Mouse (Mus musculus) megakaryocyte, adult 5-6 weeks (primary cell): Measurements from ENCODE around the gene Cep57l1. TPM values are rescaled to one million over a fixed set of nuclear protein-coding genes. Genes with fewer than 3 reads are reported as not detected.

Source experiments
- ATAC-seq: 2 replicates; pipeline ENCODE4 v1.8.0; 2016; ENCODE audit warnings: mild to moderate bottlenecking, inconsistent platforms; ENCODE audit not compliant: poor library complexity, severe bottlenecking
- total RNA-seq, 2 experiments: library from RNA; stranded (forward) in 1 of 2; stranded (reverse) in 1 of 2; fragments of 153-499, 151-499 nt in 1 of 2; fragments of 221-1000, 200-1000 nt in 1 of 2; gene quantifications; 2 replicates each; pipeline versions ENCODE4 v1.2.3 to v1.2.4; 2015 to 2017

Cep57l1 gene
- total RNA-seq, 2 experiments from 2014 or later, result 18.6 to 28.0 TPM

DNA sequence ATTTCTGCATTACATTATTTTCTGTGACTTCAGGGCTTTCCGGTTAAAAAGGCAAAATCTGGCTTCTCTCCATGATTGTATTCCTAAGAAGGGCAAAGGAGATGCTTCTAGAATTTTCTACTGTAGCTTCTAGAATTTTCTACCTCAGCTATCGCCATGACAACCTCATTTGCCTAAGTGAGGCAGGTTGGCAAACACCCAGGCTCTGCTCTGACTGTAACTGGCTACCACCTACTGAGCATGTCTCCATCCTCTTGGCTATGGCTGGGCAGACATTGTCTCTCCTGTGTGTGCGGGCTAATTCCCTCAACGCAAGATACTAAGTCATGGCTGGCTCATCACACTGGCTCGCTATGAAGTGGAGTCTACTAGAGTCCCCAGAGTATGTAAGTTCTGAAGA is 63.1 kb downstream of the Cep57l1 start:
- ATAC-seq, result no peak

DNA sequence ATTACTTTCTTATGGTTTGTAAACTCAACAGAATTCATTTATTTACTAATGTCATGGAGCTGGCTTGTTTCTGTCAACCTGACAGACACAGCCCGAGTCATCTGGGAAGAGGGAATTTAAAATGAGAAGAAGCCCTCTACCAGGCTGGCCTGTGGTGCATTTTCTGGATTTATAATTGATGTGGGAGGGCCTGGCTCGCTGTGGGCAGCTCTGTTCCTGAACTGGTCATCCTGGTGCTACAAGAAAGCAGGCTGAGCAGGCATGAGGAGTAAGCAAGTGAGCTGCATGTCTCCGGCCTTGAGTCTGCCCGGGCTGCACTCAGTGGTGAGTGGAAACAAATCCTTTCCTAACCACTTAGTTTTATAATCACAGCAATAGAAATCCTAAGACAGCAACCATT is 65.7 kb downstream of the Cep57l1 start:
- ATAC-seq, result no peak

DNA sequence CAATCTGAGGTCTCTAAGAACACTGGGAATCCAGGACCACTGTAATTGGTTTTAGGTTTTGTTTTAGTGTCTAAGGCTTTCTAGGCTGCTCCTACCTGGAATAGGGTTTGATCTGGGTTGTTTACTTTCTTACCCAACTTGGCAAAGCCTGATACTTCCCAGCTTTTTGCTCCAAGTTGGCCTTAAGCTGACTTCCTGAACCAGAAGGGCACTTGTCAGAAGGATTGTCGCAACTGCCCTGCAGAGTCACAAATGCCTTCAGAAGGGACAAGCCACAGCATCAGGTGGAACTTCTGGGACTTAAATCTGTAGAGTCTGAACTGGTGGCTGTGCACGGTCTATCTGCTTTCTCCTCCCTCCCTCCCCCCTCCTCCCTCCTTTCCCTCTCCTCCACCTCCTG is 69.5 kb downstream of the Cep57l1 start:
- no peak for ATAC-seq

DNA sequence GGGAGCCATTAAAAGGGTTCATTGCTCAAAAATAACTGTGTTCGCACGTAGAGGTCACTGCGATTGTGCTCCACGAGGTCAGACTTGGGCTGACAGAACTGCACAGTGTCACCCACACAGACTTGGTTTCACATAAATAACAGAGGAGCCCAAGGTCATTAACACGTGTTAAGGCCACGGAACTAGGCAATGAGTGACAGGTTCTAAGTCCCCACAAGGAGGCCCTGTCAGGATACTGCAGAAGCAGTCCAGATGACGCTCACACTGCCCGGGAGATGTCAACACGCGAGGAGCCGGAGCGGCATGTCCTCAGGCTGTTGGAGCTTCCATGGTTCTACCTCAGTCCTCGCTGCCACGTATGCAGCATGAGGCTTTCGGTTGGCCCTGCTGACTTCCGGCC is 72.4 kb downstream of the Cep57l1 start:
- ATAC-seq, result no peak

DNA sequence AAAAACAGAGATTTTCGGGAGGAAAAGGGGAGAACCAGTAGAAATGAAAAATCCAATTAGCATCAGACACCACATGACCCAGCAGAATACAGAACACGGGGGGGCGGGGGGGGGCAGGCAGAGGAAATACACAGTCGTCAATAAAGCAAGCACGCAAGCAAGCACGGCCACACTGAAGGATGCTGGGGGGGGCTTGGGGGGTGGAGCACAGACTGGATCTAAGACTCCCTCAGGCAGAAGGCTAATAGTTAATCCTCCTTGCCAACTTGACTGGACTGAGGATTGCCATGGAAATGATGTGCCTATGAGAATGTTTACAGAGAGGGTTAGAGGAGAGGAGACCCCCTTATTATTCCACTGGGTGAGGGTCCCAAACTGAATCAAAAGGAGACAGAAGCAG is 74.3 kb downstream of the Cep57l1 start:
- no peak for ATAC-seq

DNA sequence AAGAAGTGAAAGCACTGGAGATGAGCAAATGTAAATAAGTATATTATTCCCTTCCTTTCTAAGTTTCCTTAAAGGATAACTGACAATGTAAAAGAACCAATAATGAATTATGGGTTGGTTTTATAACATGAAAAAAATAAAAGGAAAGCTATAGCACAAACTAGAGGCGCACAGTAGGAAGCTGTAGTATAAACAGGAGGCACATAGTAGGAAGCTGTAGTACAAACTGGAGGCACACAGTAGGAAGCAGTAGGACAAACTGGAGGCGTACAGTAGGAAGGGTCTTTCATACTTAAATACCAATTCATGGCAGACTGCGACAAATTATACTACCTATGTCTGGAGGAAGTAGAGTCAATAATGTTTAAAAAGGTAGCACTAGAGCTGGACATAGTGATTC is 76.5 kb downstream of the Cep57l1 start:
- ATAC-seq, result no peak

DNA sequence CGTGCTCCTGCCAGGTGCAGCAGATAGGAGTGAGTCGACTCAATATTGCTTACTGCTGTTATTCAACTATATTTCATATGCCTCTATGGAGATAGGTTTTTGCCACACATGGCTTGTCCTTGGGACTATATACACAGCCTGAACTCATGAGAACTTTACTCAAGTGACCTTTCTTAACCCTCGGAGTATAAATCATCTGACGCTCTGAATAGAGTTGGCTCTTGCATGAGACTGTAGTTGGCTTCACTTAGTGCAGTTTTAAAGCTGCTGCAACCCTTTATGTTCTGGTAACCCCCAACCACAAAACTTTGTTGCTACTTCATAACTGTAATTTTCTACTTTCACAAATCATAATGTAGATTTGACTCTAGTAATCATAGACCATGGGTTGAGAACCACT is 77.7 kb downstream of the Cep57l1 start:
- no peak for ATAC-seq

DNA sequence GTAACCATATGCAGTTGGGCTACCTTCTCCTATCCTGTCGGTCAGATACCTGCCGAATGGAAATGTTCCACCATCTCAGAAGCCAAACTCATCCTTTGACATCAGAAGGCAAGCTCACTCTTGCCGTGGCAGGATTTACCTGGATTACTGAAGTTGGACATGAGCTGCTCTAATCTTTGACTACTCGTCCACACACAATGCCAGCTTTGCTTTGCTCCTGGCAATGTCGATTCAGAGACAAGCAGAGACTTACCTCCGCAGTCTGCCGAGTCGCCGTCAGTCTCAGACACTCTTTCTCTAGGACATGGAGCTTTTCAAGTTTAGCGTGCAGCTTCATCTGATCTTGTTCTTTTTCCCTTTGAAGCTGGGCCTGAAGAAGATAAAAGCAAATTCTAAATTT is 78.9 kb downstream of the Cep57l1 start:
- ATAC-seq, result no peak

DNA sequence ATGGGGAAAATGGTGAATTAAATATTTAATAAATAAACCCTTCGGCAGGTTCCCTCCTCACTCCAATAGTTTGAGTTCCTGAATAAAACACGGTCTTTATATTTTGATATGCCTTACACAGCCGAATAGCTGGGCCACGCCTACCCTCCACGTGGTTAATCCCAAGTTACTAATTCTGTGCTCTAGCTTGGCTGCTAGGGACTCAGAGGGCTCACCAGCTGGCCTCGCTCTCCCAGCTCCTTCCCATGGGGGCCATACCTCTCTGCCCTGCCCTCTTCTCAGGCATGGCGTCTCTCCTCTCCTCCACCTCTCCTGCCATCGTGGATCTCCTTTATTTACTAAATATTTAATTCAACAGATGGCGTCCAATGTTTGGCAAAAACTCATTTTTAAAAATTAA is 83.5 kb downstream of the Cep57l1 start:
- no peak for ATAC-seq

DNA sequence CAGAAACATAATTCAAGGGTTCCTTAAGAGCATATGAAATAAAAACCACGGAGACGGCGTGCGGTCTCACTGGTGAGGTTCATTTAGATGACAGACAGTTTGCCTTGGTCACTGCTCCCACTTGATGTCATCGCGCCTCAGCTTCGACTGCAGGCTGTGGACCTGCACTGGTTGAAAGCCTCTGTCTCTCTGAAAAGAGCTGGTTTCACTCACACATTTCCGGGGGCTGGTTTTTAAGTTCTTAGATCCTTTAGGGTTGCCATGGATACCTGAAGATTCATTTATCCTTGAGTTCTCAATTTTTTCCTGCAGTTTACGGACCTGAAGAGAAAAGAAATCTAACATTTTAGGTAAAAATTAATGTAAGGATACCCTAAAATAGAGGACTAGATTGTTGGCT is 90.1 kb downstream of the Cep57l1 start:
- ATAC-seq, result no peak

DNA sequence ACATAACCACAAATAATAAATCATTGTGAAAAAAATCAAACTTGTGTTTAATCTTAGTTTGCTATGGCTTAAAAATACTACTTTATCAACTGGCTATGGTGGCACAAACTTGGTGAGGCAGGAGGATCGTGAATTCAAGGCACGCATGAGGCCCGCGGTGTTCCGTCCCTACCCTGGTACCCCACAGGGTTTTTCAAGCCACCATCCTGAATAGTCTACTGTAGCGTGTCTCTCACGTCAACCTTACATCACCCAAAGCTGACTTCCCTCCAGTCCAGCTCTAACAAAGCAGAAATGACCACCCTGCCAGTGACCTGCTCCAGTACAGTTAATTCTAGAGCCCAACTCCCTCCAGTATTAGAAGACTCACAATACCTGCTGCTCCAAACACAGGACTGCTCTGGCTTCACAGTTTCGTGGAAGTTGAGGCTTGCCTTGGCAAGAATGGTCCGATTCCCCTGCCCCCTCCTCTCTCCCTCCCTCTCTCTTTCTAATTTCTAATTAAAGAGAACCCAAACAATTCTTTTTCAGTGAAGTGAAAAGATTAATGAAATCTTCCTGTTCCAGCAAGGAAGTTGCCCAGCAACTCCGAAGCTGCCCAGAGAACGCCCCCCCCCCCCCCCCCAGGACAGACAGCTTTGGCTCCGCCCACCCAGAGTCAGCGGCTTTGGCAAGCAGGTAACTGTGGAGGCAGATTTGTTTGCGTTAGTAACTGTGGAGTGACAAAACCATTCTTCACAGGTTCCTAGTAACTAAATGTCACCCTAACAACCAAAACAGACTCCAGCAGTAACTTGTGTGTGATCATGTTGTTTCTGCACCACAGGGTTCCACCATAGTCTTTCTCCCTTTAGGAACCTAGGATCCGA is 93.4 kb downstream of the Cep57l1 start, which contains the start of gene Ccdc162:
Gene Ccdc162, minus strand, starts transcription at position 606 of the 869 bp plus-strand sequence.
- no peak for ATAC-seq

DNA sequence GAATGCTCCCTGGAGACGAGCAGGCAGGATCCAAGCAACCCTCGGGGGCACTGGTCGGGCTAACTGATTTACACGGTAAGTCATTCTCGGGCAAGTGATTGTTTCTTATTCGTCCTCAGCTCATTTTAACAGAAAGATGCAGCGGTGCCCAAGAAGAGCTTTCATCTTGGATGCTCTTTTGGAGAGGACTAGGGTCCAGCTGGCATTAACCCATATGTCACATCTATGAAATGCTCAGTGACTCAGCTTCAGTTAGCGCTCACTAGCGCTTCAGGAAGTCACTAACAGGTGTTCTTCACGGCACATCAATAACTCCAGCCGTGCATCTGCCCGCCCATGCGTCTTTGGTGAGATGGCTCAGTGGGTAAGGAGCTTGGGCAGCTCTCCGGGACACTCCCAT is 94.1 kb downstream of the Cep57l1 start:
- no peak for ATAC-seq

DNA sequence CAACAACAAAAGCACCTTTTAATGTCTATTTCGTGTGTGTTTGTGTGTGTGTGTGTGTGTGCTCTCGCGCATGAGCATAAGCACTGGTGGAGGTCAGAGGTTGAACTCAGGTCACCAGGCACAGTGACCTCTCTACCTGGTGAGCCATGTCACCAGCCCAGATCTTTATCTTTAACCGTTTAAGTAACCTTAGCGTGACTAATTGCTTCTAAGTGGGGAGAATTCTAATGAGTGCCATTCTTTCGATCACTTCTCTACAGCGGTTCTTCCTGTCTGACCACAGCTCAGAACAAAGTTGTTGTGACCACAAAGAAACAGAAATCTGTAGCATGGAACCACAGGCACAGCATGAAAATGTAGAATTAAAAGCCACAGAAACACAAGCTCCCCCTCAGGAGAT is 98.2 kb downstream of the Cep57l1 start:
- no peak for ATAC-seq

DNA sequence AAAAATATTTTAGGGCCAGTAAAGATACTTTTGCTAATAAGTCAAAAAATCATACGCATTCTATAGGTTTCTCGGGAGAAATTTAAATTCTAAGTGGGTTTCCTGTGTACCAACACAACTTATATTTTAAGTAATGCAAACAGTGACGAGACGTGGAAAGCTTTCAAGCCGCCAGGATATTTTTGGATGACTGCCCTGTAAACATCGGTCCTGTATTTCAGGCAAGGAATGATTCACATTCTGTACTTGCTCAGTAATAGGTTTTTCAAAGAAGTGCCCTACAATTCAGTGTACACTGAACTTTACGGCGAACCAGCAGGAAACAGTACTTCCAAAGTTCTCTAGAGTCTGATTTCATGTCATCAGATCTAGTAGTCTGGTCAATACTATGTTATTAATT is 98.9 kb downstream of the Cep57l1 start:
- no peak for ATAC-seq

DNA sequence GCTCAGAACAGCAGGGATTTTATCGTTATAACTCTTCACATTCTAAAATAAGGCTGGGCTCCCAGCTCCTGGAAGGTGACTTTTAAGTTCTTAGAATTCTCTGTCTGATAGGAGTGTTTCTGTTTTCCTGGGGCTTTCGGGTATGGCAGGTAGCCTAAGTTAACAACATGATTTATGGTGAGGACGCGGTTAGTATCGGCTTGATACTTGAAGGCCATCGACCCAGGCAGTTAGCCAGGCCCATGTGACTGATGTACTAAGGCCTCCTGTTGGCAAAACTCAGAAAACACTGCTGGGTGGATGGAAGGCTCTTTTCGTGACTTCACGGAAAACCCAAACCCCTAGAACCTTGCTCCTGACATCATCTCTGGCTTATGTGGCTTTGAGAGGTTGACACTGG is 100.3 kb downstream of the Cep57l1 start:
- no peak for ATAC-seq

DNA sequence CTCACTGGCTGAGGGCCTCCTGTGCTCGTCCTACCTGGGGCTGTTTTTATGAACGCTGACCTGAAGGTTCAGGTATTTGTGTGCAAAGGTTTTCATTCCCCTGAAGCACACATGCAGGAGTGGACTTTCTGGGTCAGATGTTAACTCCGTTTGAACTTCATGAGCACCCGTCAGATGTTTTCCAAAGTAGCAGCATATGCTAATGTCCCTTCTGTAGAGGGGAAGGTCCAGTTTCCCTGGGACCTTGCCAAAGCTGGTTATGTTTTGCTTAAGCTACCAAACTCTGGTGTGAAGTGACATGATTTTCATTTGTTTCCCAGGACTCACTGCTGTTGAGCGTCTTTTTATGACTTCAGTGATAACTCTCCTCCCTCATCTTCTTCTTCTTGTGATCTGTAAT is 110.0 kb downstream of the Cep57l1 start:
- no peak for ATAC-seq

DNA sequence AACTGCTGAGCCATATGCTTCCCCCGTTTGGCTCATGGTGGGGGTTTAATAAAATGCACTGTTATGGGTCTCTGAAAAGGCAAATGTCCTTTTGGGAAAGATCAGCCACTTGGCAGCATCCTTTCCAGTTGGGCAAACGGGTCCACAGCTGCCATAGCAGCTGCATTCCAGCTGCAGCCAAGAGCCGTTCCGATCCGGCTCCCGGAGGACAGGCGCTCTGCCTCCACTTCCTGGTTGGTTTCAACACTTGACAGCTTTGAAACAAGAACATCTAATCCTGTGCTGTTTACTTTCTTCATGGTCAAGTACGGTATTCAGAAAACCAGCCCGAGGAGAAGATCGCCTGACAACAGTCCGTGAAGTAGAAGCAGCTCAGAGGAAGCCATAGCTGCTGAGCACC is 112.6 kb downstream of the Cep57l1 start:
- no peak for ATAC-seq

DNA sequence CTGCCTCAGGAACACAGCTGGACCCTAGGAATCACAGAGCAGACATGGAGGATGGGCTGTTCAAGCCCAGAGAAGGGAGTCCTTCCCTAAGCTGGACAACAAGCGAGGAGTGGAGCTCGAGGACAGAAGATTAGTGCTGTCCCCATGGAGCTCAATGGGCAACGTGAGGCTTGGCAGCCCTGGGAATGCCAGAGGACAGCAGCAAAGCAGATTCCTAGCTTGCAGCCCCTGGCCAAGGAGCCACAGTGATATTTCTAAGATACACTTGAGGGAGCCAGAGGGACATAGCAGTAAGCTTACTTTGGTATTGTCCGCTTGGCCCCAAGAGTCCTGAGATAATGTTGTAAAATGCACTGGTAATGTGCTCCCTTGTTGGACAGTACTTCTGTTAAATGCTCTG is 118.7 kb downstream of the Cep57l1 start:
- ATAC-seq, result no peak

DNA sequence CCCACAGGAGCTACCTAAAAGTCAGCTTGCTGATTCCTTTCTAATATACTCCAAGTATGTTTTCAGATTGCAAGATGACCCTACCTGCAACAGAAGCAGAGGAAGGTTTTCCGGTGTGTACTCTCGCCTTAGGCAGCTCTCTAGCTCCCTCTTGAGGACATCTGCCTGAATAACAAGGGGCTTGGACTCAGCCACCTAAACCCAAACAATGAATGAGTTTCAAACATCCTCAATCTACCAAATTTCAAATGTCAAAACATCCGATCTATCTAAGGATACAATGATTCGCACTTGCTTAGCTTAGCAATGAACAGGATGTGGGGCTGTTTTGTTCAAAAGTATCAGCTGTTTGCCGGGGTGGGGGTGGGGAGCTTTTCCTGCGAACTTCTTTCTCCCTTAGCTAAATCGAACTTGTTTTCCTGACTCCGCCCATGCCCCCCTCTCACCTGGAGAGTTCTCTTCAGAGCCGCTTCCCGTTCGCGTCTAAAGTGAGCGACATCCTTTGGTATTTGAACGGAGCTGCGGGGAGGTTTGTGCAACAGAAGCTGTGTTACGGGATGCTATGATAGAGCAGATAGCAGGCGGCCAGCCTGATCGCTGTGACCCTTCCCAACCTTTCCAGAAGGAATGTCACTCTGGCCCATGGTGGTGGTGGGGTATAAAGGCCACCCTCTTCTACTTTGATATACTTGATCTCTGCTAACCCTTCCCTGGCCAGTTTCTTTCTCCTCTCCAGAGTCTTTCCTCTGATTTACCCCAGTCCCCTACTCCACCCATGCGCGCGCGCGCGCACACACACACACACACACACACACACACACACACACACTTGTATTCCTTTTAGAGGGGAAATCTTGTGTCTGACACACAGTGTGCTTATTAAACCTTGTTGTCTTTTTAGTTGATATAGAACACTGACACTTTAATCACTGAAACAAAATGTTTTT is 119.5 kb downstream of the Cep57l1 start:
- peak; percentile 86 for ATAC-seq

DNA sequence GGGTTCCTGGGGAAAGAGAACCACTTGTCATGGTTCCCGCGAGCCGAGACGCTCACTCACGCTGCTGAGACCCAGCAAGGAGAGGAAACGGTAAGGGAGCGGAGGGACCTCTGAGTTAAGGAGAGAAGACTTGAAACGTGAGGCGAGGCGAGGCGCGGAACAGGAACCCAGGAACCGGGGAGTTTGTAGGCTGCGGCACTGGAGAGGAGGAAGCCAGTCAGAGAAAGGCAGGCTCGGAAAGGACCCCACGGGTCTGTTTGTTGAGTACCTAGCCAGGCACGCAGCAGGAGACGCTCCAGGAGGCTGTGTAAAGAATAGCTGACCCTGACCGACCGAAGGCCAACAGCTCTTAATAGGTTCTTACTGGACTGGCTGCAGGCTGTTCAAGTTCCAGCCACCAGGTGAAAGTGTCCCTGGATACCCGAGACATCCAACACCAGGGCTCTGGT is 125.1 kb downstream of the Cep57l1 start:
- ATAC-seq, result peak; percentile 51

DNA sequence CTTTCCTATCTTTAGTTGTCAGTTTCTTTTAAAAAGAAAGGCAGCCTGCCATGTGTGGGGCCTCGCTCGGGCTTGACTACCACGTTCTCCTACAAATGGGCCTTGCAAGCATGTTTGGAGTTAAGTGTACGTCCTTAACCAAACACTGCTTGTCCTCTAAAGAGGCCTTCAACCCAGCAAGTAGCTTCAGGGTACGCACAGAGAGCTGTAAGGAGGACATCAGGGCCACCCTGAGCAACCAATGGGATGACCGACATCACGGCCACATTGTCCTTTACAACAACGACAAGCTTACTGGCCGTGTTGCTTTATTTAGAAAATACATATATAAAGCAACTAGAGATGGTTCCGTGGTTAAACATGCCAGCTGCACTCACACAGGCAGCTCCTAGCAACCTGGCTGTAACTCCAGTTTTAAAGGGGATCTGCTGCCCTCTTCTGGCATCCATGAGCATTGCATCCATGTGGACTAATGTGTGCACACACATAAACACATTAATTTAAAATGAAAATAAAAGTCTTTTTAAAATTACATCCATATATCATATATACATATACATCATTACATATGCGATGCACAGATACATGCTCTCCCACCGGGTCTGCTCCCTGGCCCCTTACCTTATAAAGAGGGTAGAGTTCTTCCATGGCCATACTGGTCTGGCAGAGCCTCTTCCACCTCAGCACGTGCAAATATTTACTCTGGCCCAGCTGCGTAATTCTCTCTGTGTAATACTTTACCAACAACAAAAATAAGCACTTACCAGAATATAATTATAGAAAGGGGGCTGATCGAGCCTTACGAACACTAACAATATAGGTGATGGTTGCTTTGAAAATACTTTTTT is 126.9 kb downstream of the Cep57l1 start:
- ATAC-seq, result peak; percentile 88
